Mouse (Mus musculus): ENCODE measurements at regions not wholly inside any gene's neighbourhood (a gene's known extent, or its start where the extent isn't known, plus 50 kb on each side); places are given as distances from the start of the nearest gene placed in this dataset.

DNA sequence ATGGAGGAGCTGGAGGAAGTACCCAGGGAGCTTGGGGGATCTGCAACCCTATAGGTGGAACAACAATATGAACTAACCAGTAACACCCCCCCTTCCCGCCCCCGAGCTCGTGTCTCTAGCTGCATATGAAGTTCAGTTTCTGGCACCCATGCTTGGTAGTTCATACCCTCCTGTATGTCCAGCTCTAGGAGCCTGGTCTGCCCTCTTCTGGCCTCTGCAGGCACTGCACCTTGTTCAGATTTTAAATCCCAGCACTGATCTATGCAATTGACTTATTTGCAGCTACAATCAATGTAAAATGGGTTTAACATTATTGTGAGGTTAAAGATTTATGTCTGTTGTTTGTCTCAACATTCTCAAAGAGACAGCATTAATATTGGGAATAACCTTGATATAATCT, 73.1 kb upstream of the Mindy3 start:
- no peak overlapping the region for H3K4me2 ChIP-seq (replicated peaks; ENCODE audit: low read depth, low read length, severe bottlenecking)
- no peaks in the 10 kb centered on the region for H3K27me3 ChIP-seq (ENCODE audit: control insufficient read depth, insufficient read depth, low read length)
- 75% methylated on average over 3 of the region's 3 CpGs for WGBS
- no peak for DNase-seq (ENCODE audit: low spot score)
- no peak overlapping the region for H3K9ac ChIP-seq (ENCODE audit: low read depth, low read length, severe bottlenecking)
- no peaks in the 10 kb centered on the region for H3K9me3 ChIP-seq (ENCODE audit: control insufficient read depth, low read length)
- no peaks in the 10 kb centered on the region for H3K4me1 ChIP-seq (ENCODE audit: control insufficient read depth, insufficient read depth, low read length)
- TF ChIP-seq POLR2A (IDR thresholded peaks at IDR 0.05; ENCODE audit: borderline replicate concordance, extremely low read depth, insufficient read depth, insufficient read length): no peak
- H3K4me3 ChIP-seq (replicated peaks; ENCODE audit: low read length): no peak overlapping the region
- no peak overlapping the region for H3K27ac ChIP-seq (replicated peaks; ENCODE audit: low read depth, low read length)
- ATAC-seq (ENCODE audit: low FRiP score, low read depth): no peak
- H3K36me3 ChIP-seq (ENCODE audit: control insufficient read depth, insufficient read depth, low read length): no peaks in the 10 kb centered on the region

DNA sequence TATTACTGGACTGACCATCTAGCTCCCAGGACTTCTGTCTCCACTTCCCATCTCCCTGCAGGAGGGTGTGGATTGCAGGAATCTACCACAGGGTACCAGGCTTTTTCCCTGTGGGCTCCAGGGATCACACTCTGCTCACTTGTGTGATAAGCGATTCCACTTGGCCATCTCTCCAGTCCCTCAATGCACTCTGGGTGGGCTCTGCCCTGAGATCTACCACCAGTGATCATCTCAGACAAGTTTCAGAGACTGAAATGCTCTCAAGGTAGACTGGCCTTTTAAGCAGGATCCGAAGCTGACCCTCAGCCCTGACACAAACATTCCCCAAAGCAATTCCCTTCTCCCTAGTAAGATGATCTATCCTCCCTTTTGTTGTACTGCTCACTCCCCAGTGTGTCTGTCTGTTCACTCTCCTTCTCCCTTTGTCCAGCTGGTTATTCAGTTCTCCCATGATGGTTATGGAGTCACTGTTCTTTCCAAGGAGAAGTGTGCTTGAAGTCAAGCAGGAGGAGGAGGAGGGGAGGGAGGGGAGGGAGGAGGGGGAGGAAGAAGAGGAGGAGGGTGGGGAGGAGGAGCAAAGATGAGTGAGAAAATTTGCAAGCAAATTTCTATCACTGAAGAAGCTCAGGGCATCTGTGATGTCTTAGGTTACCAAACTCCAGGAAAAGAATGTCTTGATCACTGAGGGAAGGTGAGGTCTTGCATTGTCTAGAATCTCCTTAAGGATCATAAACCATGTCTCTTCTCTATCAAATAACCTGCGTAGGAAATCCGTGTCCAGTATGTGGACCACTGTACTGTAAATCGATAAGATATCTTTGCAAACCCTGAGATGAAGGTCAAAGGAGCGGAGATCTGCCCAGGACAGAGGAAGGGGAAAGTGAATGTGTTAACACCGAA, 50.4 kb upstream of the Mindy3 start:
- Histone ChIP-seq H3K36me3 (ENCODE audit: control insufficient read depth, insufficient read depth, low read length) (no peaks in the 10 kb centered on the region), H3K27ac (replicated peaks; ENCODE audit: low read depth, low read length) (no peak overlapping the region), H3K9ac (ENCODE audit: low read depth, low read length, severe bottlenecking) (no peak overlapping the region), H3K4me3 (replicated peaks; ENCODE audit: low read length) (no peak overlapping the region), H3K4me2 (replicated peaks; ENCODE audit: low read depth, low read length, severe bottlenecking) (no peak overlapping the region), H3K27me3 (ENCODE audit: control insufficient read depth, insufficient read depth, low read length) (no peaks in the 10 kb centered on the region), H3K9me3 (ENCODE audit: control insufficient read depth, low read length) (no peaks in the 10 kb centered on the region), H3K4me1 (ENCODE audit: control insufficient read depth, insufficient read depth, low read length) (no peaks in the 10 kb centered on the region)
- 87% methylated on average over 7 of the region's 7 CpGs for WGBS
- ATAC-seq (ENCODE audit: low FRiP score, low read depth) (no peak), DNase-seq (ENCODE audit: low spot score) (no peak)
- no peak for TF ChIP-seq POLR2A (IDR thresholded peaks at IDR 0.05; ENCODE audit: borderline replicate concordance, extremely low read depth, insufficient read depth, insufficient read length)

Measured in limb, embryonic 14.5 days (tissue).